Mouse (Mus musculus): ENCODE data around the gene Notch1. TPM values are rescaled to one million over a fixed set of nuclear protein-coding genes. Genes with fewer than 3 reads are reported as not detected.
A peak's percentile ranks its signal among the peaks of the same experiment; 100 is the strongest.

Gene Notch1
- polyA plus RNA-seq, 1 experiment from 2014 or later, result 47.5 TPM

Small RNA genes within 50 kb of the gene (microRNA-seq; reads per million reads assigned to microRNA genes)
- 3.0 reads per million, percentile 13 among the genes with 10 or more reads in this experiment for gene Mir6996

Other genes with a start within 250 kb of the Notch1 start
- gene Ccdc187, start 222.1 kb downstream of the Notch1 start, polyA plus RNA-seq (2014; fragmentation: Nextera tagmentation; extraction: Ambion mirVana), result 0.05 and 0.10 TPM in 2 replicates
- 46.2 and 53.3 TPM in 2 replicates for gene Gpsm1, start 201.1 kb downstream of the Notch1 start, polyA plus RNA-seq (2014; fragmentation: Nextera tagmentation; extraction: Ambion mirVana)
- gene Dnlz, start 164.6 kb downstream of the Notch1 start, polyA plus RNA-seq (2014; fragmentation: Nextera tagmentation; extraction: Ambion mirVana), result 29.5 and 35.0 TPM in 2 replicates
- gene Card9, start 155.7 kb downstream of the Notch1 start, polyA plus RNA-seq (2014; fragmentation: Nextera tagmentation; extraction: Ambion mirVana), result 0.99 and 1.1 TPM in 2 replicates
- 22.3 and 22.5 TPM in 2 replicates for gene Snapc4, start 136.0 kb downstream of the Notch1 start, polyA plus RNA-seq (2014; fragmentation: Nextera tagmentation; extraction: Ambion mirVana)
- 115 and 119 TPM in 2 replicates for gene Entr1, start 127.3 kb downstream of the Notch1 start, polyA plus RNA-seq (2014; fragmentation: Nextera tagmentation; extraction: Ambion mirVana)
- 110 and 118 TPM in 2 replicates for gene Pmpca, start 127.3 kb downstream of the Notch1 start, polyA plus RNA-seq (2014; fragmentation: Nextera tagmentation; extraction: Ambion mirVana)
- gene Inpp5e, start 107.5 kb downstream of the Notch1 start, polyA plus RNA-seq (2014; fragmentation: Nextera tagmentation; extraction: Ambion mirVana), result 21.5 and 23.3 TPM in 2 replicates
- gene Sec16a, start 71.4 kb downstream of the Notch1 start, polyA plus RNA-seq (2014; fragmentation: Nextera tagmentation; extraction: Ambion mirVana), result 28.2 and 29.8 TPM in 2 replicates
- gene Egfl7, start 63.4 kb upstream of the Notch1 start, polyA plus RNA-seq (2014; fragmentation: Nextera tagmentation; extraction: Ambion mirVana), result 52.6 and 58.3 TPM in 2 replicates
- not detected in 2 replicates for gene Gm20532, start 70.0 kb upstream of the Notch1 start, polyA plus RNA-seq (2014; fragmentation: Nextera tagmentation; extraction: Ambion mirVana)
- gene Agpat2, start 87.8 kb upstream of the Notch1 start, polyA plus RNA-seq (2014; fragmentation: Nextera tagmentation; extraction: Ambion mirVana), result 8.2 TPM in 2 replicates
- 42.9 and 47.4 TPM in 2 replicates for gene Fam69b, start 111.8 kb upstream of the Notch1 start, polyA plus RNA-seq (2014; fragmentation: Nextera tagmentation; extraction: Ambion mirVana)
- gene Lcn4, start 154.6 kb upstream of the Notch1 start, polyA plus RNA-seq (2014; fragmentation: Nextera tagmentation; extraction: Ambion mirVana), result not detected in 2 replicates

All from midbrain, embryonic 11.5 days (tissue).